Mouse (Mus musculus): Measurements from ENCODE around the gene Shank2. TPM values are rescaled to one million over a fixed set of nuclear protein-coding genes. Genes with fewer than 3 reads are reported as not detected.

The Shank2 gene
- polyA plus RNA-seq, 1 experiment from 2014 or later = 6.8 TPM

GRCm38 (mm10) chr7:144240736-144241343, 239.1 kb downstream of the Shank2 start:
- Histone ChIP-seq H3K27me3 (no peaks in the 10 kb centered on the region), H3K4me1 (replicated peaks) (peaks cover 61% of the 10 kb centered on the region), H3K36me3 (no peaks in the 10 kb centered on the region), H3K4me3 (no peak overlapping the region), H3K9ac (0 out of 2 replicates have a peak overlapping the region, but pooled peaks have one; percentile 63), H3K9me3 (no peaks in the 10 kb centered on the region), H3K4me2 (peak overlapping the region; percentile 51), H3K27ac (no peak overlapping the region)
- WGBS = 74% methylated on average over 4 of the region's 4 CpGs
- no peak for ATAC-seq (ENCODE audit: low FRiP score)

GRCm38 (mm10) chr7:144244203-144244602, 242.5 kb downstream of the Shank2 start:
- H3K27me3 ChIP-seq = no peaks in the 10 kb centered on the region
- peaks cover 36% of the 10 kb centered on the region for H3K4me1 ChIP-seq (replicated peaks)
- no peak overlapping the region for H3K27ac ChIP-seq
- WGBS = 79% methylated on average over 6 of the region's 6 CpGs
- H3K4me2 ChIP-seq = no peak overlapping the region
- H3K4me3 ChIP-seq = no peak overlapping the region
- ATAC-seq (ENCODE audit: low FRiP score) = no peak
- no peak overlapping the region for H3K9ac ChIP-seq
- H3K36me3 ChIP-seq = no peaks in the 10 kb centered on the region
- H3K9me3 ChIP-seq = no peaks in the 10 kb centered on the region

- Histone ChIP-seq H3K4me1 (replicated peaks) (peaks cover 16% of the 10 kb centered on the region), H3K9me3 (no peaks in the 10 kb centered on the region), H3K4me3 (no peak overlapping the region), H3K9ac (0 out of 2 replicates have a peak overlapping the region, but pooled peaks have one; percentile 6), H3K27ac (no peak overlapping the region), H3K36me3 (no peaks in the 10 kb centered on the region), H3K4me2 (no peak overlapping the region), H3K27me3 (no peaks in the 10 kb centered on the region)
- WGBS = 89% methylated on average over 3 of the region's 3 CpGs
- ATAC-seq (ENCODE audit: low FRiP score) = no peak
Observed at GRCm38 (mm10) chr7:144246271-144246670, 244.5 kb downstream of the Shank2 start.

GRCm38 (mm10) chr7:144248686-144249422, 247.1 kb downstream of the Shank2 start:
- Histone ChIP-seq H3K4me1 (replicated peaks) (no peaks in the 10 kb centered on the region), H3K4me2 (no peak overlapping the region), H3K9me3 (no peaks in the 10 kb centered on the region), H3K4me3 (no peak overlapping the region), H3K27ac (no peak overlapping the region), H3K9ac (no peak overlapping the region), H3K27me3 (no peaks in the 10 kb centered on the region), H3K36me3 (no peaks in the 10 kb centered on the region)
- WGBS = 48% methylated on average over 2 of the region's 2 CpGs
- ATAC-seq (ENCODE audit: low FRiP score) = no peak

- Histone ChIP-seq H3K4me3 (no peak overlapping the region), H3K4me2 (no peak overlapping the region), H3K9ac (no peak overlapping the region), H3K36me3 (no peaks in the 10 kb centered on the region), H3K27me3 (no peaks in the 10 kb centered on the region), H3K27ac (no peak overlapping the region), H3K4me1 (replicated peaks) (peaks cover 16% of the 10 kb centered on the region), H3K9me3 (no peaks in the 10 kb centered on the region)
- WGBS = 81% methylated on average over 4 of the region's 4 CpGs
- ATAC-seq (ENCODE audit: low FRiP score) = no peak
Observed at GRCm38 (mm10) chr7:144250791-144251190, 249.1 kb downstream of the Shank2 start.

- WGBS = 64% methylated on average over 6 of the region's 6 CpGs
- ATAC-seq (ENCODE audit: low FRiP score) = no peak
- Histone ChIP-seq H3K4me3 (no peak overlapping the region), H3K9me3 (no peaks in the 10 kb centered on the region), H3K9ac (no peak overlapping the region), H3K27me3 (no peaks in the 10 kb centered on the region), H3K27ac (no peak overlapping the region), H3K4me1 (replicated peaks) (peaks cover 18% of the 10 kb centered on the region), H3K36me3 (no peaks in the 10 kb centered on the region), H3K4me2 (no peak overlapping the region)
Observed at GRCm38 (mm10) chr7:144251250-144251649, 249.5 kb downstream of the Shank2 start.

GRCm38 (mm10) chr7:144254674-144255246, 253.0 kb downstream of the Shank2 start:
- Histone ChIP-seq H3K27me3 (0 out of 2 replicates have a peak, but pooled peaks cover 3% of the 10 kb centered on the region), H3K36me3 (no peaks in the 10 kb centered on the region), H3K27ac (peak overlapping the region; percentile 58), H3K4me1 (replicated peaks) (peaks cover 41% of the 10 kb centered on the region), H3K4me3 (no peak overlapping the region), H3K9ac (no peak overlapping the region), H3K9me3 (no peaks in the 10 kb centered on the region), H3K4me2 (no peak overlapping the region)
- ATAC-seq (ENCODE audit: low FRiP score) = peak; percentile 69; the same call in 1 of the 2 replicates
- 28% methylated on average over 8 of the region's 8 CpGs for WGBS

- peaks cover 49% of the 10 kb centered on the region for H3K4me1 ChIP-seq (replicated peaks)
- H3K27me3 ChIP-seq = 0 out of 2 replicates have a peak, but pooled peaks cover 3% of the 10 kb centered on the region
- peak; percentile 22; the same call in 1 of the 2 replicates for ATAC-seq (ENCODE audit: low FRiP score)
- 0 out of 2 replicates have a peak overlapping the region, but pooled peaks have one; percentile 19 for H3K9ac ChIP-seq
- H3K36me3 ChIP-seq = peaks cover 4% of the 10 kb centered on the region; the same call in 1 of the 2 replicates
- 63% methylated on average over 7 of the region's 7 CpGs for WGBS
- H3K4me3 ChIP-seq = no peak overlapping the region
- H3K27ac ChIP-seq = peak overlapping the region; percentile 58
- H3K9me3 ChIP-seq = no peaks in the 10 kb centered on the region
- no peak overlapping the region for H3K4me2 ChIP-seq
Observed at GRCm38 (mm10) chr7:144257821-144258220, 256.1 kb downstream of the Shank2 start.

- H3K36me3 ChIP-seq = peaks cover 4% of the 10 kb centered on the region; the same call in 1 of the 2 replicates
- H3K9ac ChIP-seq = no peak overlapping the region
- ATAC-seq (ENCODE audit: low FRiP score) = no peak
- no peak overlapping the region for H3K4me2 ChIP-seq
- H3K9me3 ChIP-seq = no peaks in the 10 kb centered on the region
- 40% methylated on average over 4 of the region's 4 CpGs for WGBS
- no peak overlapping the region for H3K4me3 ChIP-seq
- peak overlapping the region; percentile 58 for H3K27ac ChIP-seq
- H3K27me3 ChIP-seq = 0 out of 2 replicates have a peak, but pooled peaks cover 3% of the 10 kb centered on the region
- H3K4me1 ChIP-seq (replicated peaks) = peaks cover 49% of the 10 kb centered on the region
Observed at GRCm38 (mm10) chr7:144258332-144258731, 256.6 kb downstream of the Shank2 start.

- H3K4me2 ChIP-seq = no peak overlapping the region
- H3K9ac ChIP-seq = no peak overlapping the region
- H3K4me3 ChIP-seq = no peak overlapping the region
- peaks cover 19% of the 10 kb centered on the region for H3K4me1 ChIP-seq (replicated peaks)
- ATAC-seq (ENCODE audit: low FRiP score) = no peak
- peaks cover 4% of the 10 kb centered on the region; the same call in 1 of the 2 replicates for H3K36me3 ChIP-seq
- 83% methylated on average over 6 of the region's 6 CpGs for WGBS
- no peaks in the 10 kb centered on the region for H3K9me3 ChIP-seq
- H3K27me3 ChIP-seq = 0 out of 2 replicates have a peak, but pooled peaks cover 5% of the 10 kb centered on the region
- H3K27ac ChIP-seq = no peak overlapping the region
Observed at GRCm38 (mm10) chr7:144262666-144263065, 260.9 kb downstream of the Shank2 start.

- no peak overlapping the region for H3K4me2 ChIP-seq
- no peak overlapping the region for H3K4me3 ChIP-seq
- 0 out of 2 replicates have a peak, but pooled peaks cover 2% of the 10 kb centered on the region for H3K27me3 ChIP-seq
- no peak overlapping the region for H3K9ac ChIP-seq
- H3K4me1 ChIP-seq (replicated peaks) = no peaks in the 10 kb centered on the region
- H3K36me3 ChIP-seq = peaks cover 4% of the 10 kb centered on the region; the same call in 1 of the 2 replicates
- WGBS = 70% methylated on average over 7 of the region's 7 CpGs
- no peaks in the 10 kb centered on the region for H3K9me3 ChIP-seq
- no peak overlapping the region for H3K27ac ChIP-seq
- ATAC-seq (ENCODE audit: low FRiP score) = no peak
Observed at GRCm38 (mm10) chr7:144266745-144267144, 265.0 kb downstream of the Shank2 start.

- H3K9ac ChIP-seq = no peak overlapping the region
- no peak overlapping the region for H3K4me2 ChIP-seq
- no peaks in the 10 kb centered on the region for H3K9me3 ChIP-seq
- no peak for ATAC-seq (ENCODE audit: low FRiP score)
- H3K27ac ChIP-seq = no peak overlapping the region
- no peaks in the 10 kb centered on the region for H3K36me3 ChIP-seq
- H3K27me3 ChIP-seq = 0 out of 2 replicates have a peak, but pooled peaks cover 2% of the 10 kb centered on the region
- no peaks in the 10 kb centered on the region for H3K4me1 ChIP-seq (replicated peaks)
- H3K4me3 ChIP-seq = no peak overlapping the region
- whole genome bisulfite sequencing = 78% methylated on average over 7 of the region's 7 CpGs
Observed at GRCm38 (mm10) chr7:144268329-144268728, 266.6 kb downstream of the Shank2 start.
